Mouse (Mus musculus): Measurements from ENCODE around the gene Ccnf. TPM values are rescaled to one million over a fixed set of nuclear protein-coding genes. Genes with fewer than 3 reads are reported as not detected.
A peak's percentile ranks its signal among the peaks of the same experiment; 100 is the strongest.

Gene Ccnf
- polyA plus RNA-seq, 1 experiment from 2014 or later, result 49.4 TPM

- peak within 1 kb of the TSS; percentile 61 for H3K27ac ChIP-seq (ENCODE audit: poor library complexity, severe bottlenecking)
- H3K4me1 ChIP-seq (replicated peaks), result peaks cover 66% of the 10 kb centered on the region
- peak within 1 kb of the TSS; percentile 76 for H3K9ac ChIP-seq
- peak; percentile 43 for ATAC-seq (ENCODE audit: insufficient number of reproducible peaks, low FRiP score)
- H3K36me3 ChIP-seq, result no peaks in the 10 kb centered on the region
- no peaks in the 10 kb centered on the region for H3K9me3 ChIP-seq (replicated peaks)
- WGBS, result 1% methylated on average over 41 of the region's 43 CpGs
- peak within 1 kb of the TSS; percentile 54 for H3K4me3 ChIP-seq
- H3K4me2 ChIP-seq, result peak within 1 kb of the TSS; percentile 89
- H3K27me3 ChIP-seq (replicated peaks), result peaks cover 27% of the 10 kb centered on the region
Measured at GRCm38 (mm10) chr17:24209043-24209915, 42.0 kb downstream of the Ccnf start, which contains the start of gene Ntn3. Gene Ntn3 (minus strand): TSS chr17:24209531.

DNA sequence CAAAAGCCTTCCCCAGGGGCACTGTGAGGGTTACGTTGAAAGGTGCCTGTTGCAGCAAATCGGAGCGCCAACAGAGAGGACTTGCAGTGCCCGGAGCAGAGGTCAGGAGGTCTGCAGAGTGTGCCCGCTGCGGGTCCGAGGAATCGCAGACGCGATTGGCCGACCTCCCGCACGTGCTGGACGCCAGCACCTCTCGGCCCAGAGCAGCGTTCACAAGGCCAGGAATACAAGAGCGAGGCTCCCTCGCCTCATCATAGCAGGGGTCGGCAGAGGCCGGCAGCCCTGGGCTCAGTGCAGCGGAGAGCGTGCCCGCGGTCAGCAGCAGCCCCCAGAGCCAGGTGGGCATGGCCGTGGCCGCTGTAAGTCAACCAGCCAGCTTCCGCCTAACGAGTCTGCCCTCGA, 42.6 kb downstream of the Ccnf start:
- ATAC-seq (ENCODE audit: insufficient number of reproducible peaks, low FRiP score), result 0 out of 2 replicates have a peak, but pooled peaks have one; percentile 0
- H3K27ac ChIP-seq (ENCODE audit: poor library complexity, severe bottlenecking), result peak overlapping the region; percentile 61
- H3K4me1 ChIP-seq (replicated peaks), result peaks cover 72% of the 10 kb centered on the region
- peak overlapping the region; percentile 76 for H3K9ac ChIP-seq
- peak overlapping the region; percentile 89 for H3K4me2 ChIP-seq
- no peaks in the 10 kb centered on the region for H3K9me3 ChIP-seq (replicated peaks)
- H3K4me3 ChIP-seq, result peak overlapping the region; percentile 54
- no peaks in the 10 kb centered on the region for H3K36me3 ChIP-seq
- H3K27me3 ChIP-seq (replicated peaks), result peaks cover 27% of the 10 kb centered on the region
- 4% methylated on average over 29 of the region's 29 CpGs for WGBS

DNA sequence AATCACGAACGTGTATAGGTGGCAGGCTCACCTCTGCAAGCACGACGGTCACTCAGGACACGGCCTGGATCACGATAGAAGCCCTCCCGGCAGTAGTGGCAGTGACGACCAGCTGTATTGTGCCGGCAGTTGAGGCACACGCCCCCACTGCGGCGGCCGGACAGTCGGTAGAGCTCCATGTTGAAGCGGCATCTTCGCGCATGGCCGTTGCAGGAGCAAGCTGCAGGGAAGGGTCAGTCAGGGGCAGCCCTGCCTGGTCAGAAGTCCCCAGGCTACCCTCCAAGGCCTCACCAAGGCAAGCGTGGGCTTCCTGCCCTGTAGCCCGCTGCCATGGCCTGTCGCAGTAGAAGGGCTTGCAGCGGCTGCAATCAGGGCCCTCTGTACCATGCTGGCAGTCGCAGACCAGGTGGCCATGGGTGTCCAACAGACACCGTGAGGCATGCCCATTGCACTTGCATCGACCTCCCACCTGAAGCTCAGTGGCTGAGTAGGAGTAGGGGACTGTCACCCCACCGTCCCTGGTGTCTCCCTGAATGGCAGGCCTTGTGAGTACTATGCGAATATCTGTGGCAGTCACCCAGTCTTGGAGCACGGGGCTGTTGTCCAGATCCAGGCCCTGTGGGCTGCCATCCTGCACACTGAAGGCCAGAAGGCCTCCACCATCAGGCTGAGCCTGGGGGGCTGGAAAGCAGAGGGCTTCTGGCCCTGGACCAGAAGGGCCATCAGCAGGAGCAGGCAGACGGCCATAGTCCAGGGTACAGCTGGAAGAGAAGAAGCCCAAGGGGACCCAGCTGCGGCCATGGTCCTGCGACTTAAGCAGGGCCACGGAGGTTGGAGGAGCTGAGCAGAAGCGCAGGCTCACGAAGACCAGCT, 43.3 kb downstream of the Ccnf start:
- Histone ChIP-seq H3K36me3 (no peaks in the 10 kb centered on the region), H3K9ac (peak overlapping the region; percentile 76), H3K9me3 (replicated peaks) (no peaks in the 10 kb centered on the region), H3K4me1 (replicated peaks) (peaks cover 77% of the 10 kb centered on the region), H3K27me3 (replicated peaks) (peaks cover 27% of the 10 kb centered on the region), H3K4me2 (peak overlapping the region; percentile 89), H3K27ac (ENCODE audit: poor library complexity, severe bottlenecking) (no peak overlapping the region), H3K4me3 (peak overlapping the region; percentile 54)
- no peak for ATAC-seq (ENCODE audit: insufficient number of reproducible peaks, low FRiP score)
- 67% methylated on average over 34 of the region's 34 CpGs for WGBS

- peak overlapping the region; percentile 89 for H3K4me2 ChIP-seq
- peak; percentile 59 for ATAC-seq (ENCODE audit: insufficient number of reproducible peaks, low FRiP score)
- 6% methylated on average over 62 of the region's 62 CpGs for WGBS
- H3K4me1 ChIP-seq (replicated peaks), result peaks cover 79% of the 10 kb centered on the region
- no peaks in the 10 kb centered on the region for H3K9me3 ChIP-seq (replicated peaks)
- H3K36me3 ChIP-seq, result no peaks in the 10 kb centered on the region
- H3K9ac ChIP-seq, result peak overlapping the region; percentile 70
- no peak overlapping the region for H3K27ac ChIP-seq (ENCODE audit: poor library complexity, severe bottlenecking)
- peaks cover 27% of the 10 kb centered on the region for H3K27me3 ChIP-seq (replicated peaks)
- peak overlapping the region; percentile 79 for H3K4me3 ChIP-seq
Measured at GRCm38 (mm10) chr17:24206451-24207351, 44.6 kb downstream of the Ccnf start.

GRCm38 (mm10) chr17:24205908-24206361, 45.3 kb downstream of the Ccnf start:
- Histone ChIP-seq H3K9ac (peak overlapping the region; percentile 70; the same call in 1 of the 2 replicates), H3K4me2 (peak overlapping the region; percentile 89), H3K4me3 (peak overlapping the region; percentile 79), H3K27ac (ENCODE audit: poor library complexity, severe bottlenecking) (no peak overlapping the region), H3K36me3 (no peaks in the 10 kb centered on the region), H3K4me1 (replicated peaks) (peaks cover 71% of the 10 kb centered on the region), H3K27me3 (replicated peaks) (peaks cover 23% of the 10 kb centered on the region), H3K9me3 (replicated peaks) (no peaks in the 10 kb centered on the region)
- peak; percentile 47 for ATAC-seq (ENCODE audit: insufficient number of reproducible peaks, low FRiP score)
- WGBS, result 6% methylated on average over 15 of the region's 15 CpGs

- Histone ChIP-seq H3K9me3 (replicated peaks) (no peaks in the 10 kb centered on the region), H3K36me3 (no peaks in the 10 kb centered on the region), H3K4me2 (peak within 1 kb of the TSS; percentile 89), H3K27me3 (replicated peaks) (peaks cover 19% of the 10 kb centered on the region), H3K9ac (peak within 1 kb of the TSS; percentile 85), H3K4me1 (replicated peaks) (peaks cover 68% of the 10 kb centered on the region), H3K27ac (ENCODE audit: poor library complexity, severe bottlenecking) (no peak within 1 kb of the TSS), H3K4me3 (peak within 1 kb of the TSS; percentile 79)
- peak; percentile 81 for ATAC-seq (ENCODE audit: insufficient number of reproducible peaks, low FRiP score)
- under 1% methylated on average over 65 of the region's 65 CpGs for WGBS
Measured at GRCm38 (mm10) chr17:24205284-24205888, 45.9 kb downstream of the Ccnf start, which contains the start of gene Tbc1d24. Gene Tbc1d24 (minus strand): TSS chr17:24205562.

DNA sequence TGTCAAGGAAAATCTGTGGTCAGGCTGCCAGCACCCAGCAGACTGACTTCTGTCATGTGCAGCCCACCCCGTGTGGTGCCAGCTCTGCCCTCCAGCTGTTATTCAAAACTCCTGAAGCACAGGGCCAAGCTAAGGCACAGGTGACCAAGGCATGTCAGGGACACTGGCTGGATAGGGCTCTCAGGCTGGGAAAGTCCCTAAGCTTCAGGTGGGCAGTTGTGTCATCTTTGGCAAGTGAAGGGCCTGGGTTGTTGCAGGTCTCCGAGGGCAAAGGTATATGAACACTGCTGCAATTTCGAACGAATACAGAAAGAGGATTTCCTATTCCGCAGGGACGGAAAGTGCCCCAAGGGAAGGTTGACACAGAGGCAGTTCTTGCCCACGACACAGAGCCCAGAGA, 46.4 kb downstream of the Ccnf start:
- peaks cover 17% of the 10 kb centered on the region for H3K27me3 ChIP-seq (replicated peaks)
- H3K9me3 ChIP-seq (replicated peaks), result no peaks in the 10 kb centered on the region
- peak overlapping the region; percentile 85 for H3K9ac ChIP-seq
- no peak overlapping the region for H3K27ac ChIP-seq (ENCODE audit: poor library complexity, severe bottlenecking)
- peaks cover 70% of the 10 kb centered on the region for H3K4me1 ChIP-seq (replicated peaks)
- ATAC-seq (ENCODE audit: insufficient number of reproducible peaks, low FRiP score), result no peak
- H3K4me3 ChIP-seq, result peak overlapping the region; percentile 79
- H3K4me2 ChIP-seq, result peak overlapping the region; percentile 89
- 12% methylated on average over 7 of the region's 7 CpGs for WGBS
- H3K36me3 ChIP-seq, result no peaks in the 10 kb centered on the region

- Histone ChIP-seq H3K4me3 (no peak overlapping the region), H3K4me2 (peak overlapping the region; percentile 89), H3K27me3 (replicated peaks) (peaks cover 16% of the 10 kb centered on the region), H3K36me3 (no peaks in the 10 kb centered on the region), H3K9me3 (replicated peaks) (no peaks in the 10 kb centered on the region), H3K27ac (ENCODE audit: poor library complexity, severe bottlenecking) (no peak overlapping the region), H3K9ac (no peak overlapping the region), H3K4me1 (replicated peaks) (peaks cover 72% of the 10 kb centered on the region)
- ATAC-seq (ENCODE audit: insufficient number of reproducible peaks, low FRiP score), result no peak
- WGBS, result 48% methylated on average over 3 of the region's 3 CpGs
Measured at GRCm38 (mm10) chr17:24203611-24204534, 47.4 kb downstream of the Ccnf start.

GRCm38 (mm10) chr17:24203068-24203467, 48.2 kb downstream of the Ccnf start:
- 17% methylated on average over 4 of the region's 4 CpGs for whole genome bisulfite sequencing
- Histone ChIP-seq H3K4me3 (no peak overlapping the region), H3K9ac (no peak overlapping the region), H3K27ac (ENCODE audit: poor library complexity, severe bottlenecking) (no peak overlapping the region), H3K36me3 (no peaks in the 10 kb centered on the region), H3K27me3 (replicated peaks) (peaks cover 13% of the 10 kb centered on the region), H3K4me2 (peak overlapping the region; percentile 35; the same call in 1 of the 2 replicates), H3K4me1 (replicated peaks) (peaks cover 65% of the 10 kb centered on the region), H3K9me3 (replicated peaks) (no peaks in the 10 kb centered on the region)
- ATAC-seq (ENCODE audit: insufficient number of reproducible peaks, low FRiP score), result 0 out of 2 replicates have a peak, but pooled peaks have one; percentile 2
